Mouse (Mus musculus): ENCODE measurements around the gene Inka2.
"Not testable (repeated sequence)": the region's sequence is repeated elsewhere in the genome, so short reads cannot be mapped to it uniquely, and the experiment has no call there.

The Inka2 gene

GRCm38 (mm10) chr3:105698311-105698710, 6.1 kb upstream of the Inka2 start:
- no peak for DNase-seq

- no peak for DNase-seq
Measured at GRCm38 (mm10) chr3:105699241-105699933, 5.0 kb upstream of the Inka2 start.

DNA sequence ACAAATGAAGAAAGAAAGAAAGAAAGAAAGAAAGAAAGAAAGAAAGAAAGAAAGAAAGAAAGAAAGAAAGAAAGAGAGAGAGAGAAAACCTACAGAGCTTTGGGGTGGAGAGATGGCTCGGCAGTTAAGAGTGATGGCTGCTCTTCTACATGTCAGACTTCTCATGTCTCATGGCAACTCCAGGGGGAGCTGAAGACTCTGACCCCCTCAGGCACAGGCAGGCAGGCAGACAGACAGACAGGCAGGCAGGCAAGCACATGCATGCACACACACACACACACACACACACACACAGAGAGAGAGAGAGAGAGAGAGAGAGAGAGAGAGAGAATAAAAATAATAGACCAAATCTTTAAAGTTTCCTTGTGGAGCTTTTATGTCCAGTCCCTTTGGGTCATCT, 3.6 kb upstream of the Inka2 start:
- DNase-seq = not testable (repeated sequence)

- no peak for DNase-seq
Measured at GRCm38 (mm10) chr3:105701399-105701798, 3.0 kb upstream of the Inka2 start.

DNA sequence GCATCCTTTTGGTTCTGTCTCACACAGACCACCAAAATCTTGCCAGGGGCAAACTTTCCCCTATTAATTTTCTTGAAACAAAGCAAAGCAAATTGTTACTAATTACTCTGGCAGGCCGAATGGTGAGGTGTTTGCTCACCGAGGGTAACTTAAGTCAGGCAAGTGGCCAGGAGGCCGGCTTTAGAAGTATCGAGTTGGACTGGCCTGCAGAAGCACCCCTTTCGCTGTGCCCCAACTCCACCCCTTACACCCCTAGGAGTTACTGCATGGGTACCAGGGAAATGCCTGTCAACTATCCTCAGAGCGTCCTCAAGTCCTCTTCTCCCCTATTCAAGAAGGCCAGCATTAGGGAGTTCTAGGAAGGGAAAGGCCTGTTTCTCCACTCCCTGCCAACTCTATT, 828 bp upstream of the Inka2 start:
- no peak for DNase-seq

- peak; percentile 39 for DNase-seq
Measured at GRCm38 (mm10) chr3:105705061-105705549, 706 bp downstream of the Inka2 start.

DNA sequence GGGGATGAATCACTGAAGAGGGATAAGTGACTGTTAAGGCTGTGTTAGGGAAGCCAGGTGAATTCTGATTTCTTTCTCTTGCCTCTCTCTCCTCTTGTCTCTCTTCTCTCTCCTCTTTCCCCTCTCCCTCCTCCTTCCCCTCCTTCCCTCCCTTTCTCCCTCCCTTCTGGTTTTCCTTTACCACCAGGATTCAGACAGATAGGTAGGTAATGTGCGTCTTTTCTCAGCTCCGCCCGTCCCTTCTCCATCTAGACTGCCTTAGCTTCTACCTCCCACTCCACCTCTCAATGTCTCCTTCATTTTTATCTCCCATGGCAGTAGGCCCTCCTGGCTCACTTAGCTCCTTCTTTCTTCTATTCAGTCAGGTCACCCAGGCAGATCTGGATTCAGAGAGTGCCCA, 1.2 kb downstream of the Inka2 start:
- no peak for DNase-seq

DNA sequence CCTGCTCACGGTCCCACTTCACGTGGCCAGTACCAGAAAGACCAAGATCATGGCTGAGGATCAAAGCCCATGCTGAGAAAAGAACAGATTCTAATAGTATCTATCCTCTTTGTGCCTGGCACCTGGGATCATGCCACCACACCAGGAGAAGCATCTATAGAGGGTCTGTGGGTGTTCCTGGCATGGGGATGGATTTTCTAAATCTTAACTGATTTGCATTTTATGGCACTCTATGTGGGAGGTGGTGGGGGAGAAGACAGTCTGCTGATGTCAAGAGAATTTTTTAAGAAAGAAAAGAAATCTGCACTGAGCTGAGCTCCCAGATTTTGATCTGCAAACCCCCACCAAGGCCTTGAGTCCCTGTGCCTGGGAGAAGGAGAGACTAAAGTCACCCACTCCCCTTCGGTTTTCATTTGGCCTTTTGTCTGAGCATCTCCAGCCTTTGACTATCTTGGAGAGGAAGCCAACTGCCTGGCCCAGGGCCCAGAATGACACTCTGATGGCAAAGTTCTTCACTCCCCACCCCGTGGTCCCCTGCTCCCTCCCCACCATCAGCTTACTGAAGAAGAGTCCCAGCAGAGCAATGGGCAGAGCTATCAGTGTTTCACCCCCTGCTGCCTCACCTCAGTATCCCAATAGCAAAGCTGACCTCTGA, 2.1 kb downstream of the Inka2 start:
- no peak for DNase-seq

GRCm38 (mm10) chr3:105707590-105707989, 3.2 kb downstream of the Inka2 start:
- peak; percentile 50 for DNase-seq

- DNase-seq = no peak
Measured at GRCm38 (mm10) chr3:105710246-105710645, 5.8 kb downstream of the Inka2 start.

GRCm38 (mm10) chr3:105711741-105712140, 7.3 kb downstream of the Inka2 start:
- no peak for DNase-seq

DNA sequence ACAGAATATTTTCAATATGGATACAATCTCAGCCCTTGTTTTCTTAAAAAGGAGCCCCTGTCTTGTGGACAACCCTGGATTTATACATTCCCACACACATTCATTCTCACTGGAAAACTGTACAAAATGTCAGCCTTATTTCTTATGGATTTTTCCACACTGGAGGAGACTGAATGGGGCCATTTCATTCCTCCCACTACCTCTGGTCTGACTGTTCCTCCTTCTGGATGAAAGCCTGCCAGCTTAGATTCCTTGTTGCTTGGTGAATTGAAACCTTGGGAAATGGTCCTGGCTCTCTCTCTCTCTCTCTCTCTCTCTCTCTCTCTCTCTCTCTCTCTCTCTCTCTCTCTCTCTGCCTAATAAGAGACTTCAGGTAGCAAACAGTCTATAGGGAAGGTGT, 8.4 kb downstream of the Inka2 start:
- no peak for DNase-seq

DNA sequence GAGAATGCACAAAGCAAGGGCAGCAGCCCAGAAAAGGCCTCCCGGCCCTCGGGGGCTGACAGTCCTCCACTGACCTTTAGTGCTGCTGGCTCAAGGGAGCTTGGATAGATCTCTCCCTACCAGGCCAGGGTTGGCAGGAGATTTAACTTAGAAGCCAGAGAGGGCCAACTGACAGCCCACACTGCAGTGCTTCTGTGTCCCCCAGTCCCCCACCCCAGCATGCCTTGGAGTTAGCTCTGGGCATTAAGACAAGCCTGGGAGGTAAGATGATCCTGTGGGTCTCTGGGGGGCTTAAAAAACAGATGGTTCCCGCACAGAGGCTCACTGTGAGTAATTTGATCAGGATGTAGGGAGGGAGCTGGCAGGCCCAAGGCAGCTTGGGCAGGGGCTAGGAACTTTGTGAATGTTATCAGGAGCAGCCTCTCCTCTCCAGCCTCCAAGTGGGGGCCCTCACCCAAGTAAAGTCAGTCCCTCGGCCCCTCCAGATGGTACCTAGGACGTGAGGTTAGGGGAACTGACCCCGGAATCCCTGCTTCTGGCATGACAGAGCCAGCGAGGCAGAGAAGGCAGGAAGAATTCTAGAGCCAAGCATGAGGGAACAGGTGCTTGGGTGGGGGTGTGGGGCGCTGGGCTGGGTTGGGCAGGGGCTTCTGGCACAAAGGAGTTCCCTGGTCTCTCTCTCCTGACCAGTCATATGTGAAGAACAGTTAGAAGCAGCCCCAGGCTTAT, 9.9 kb downstream of the Inka2 start:
- DNase-seq = peak; percentile 62

GRCm38 (mm10) chr3:105714820-105715167, 10.4 kb downstream of the Inka2 start:
- no peak for DNase-seq

DNA sequence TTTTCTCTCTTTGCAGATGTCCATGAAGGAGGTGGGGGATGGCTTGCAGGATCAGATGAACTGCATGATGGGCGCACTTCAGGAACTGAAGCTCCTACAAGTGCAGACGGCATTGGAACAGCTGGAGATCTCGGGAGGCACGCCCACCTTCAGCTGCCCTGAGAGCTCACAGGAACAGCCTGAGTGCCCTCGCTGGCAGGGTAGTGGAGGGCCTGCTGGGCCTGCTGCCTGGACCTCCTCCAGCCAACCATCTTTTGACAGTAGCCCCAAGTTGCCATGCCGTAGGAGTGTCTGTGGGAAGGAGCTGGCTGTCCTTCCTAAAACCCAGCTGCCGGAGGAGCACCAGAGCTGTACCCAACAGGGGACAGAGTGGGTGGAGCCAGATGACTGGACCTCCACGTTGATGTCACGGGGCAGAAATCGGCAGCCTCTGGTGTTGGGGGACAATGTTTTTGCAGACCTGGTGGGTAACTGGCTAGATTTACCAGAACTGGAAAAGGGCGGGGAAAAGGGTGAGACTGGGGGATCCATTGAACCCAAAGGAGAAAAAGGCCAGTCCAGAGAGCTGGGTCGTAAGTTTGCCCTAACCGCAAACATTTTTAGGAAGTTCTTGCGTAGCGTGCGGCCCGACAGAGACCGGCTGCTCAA, 12.1 kb downstream of the Inka2 start:
- no peak for DNase-seq

- DNase-seq = peak; percentile 59
Measured at GRCm38 (mm10) chr3:105717856-105718555, 13.6 kb downstream of the Inka2 start.

DNA sequence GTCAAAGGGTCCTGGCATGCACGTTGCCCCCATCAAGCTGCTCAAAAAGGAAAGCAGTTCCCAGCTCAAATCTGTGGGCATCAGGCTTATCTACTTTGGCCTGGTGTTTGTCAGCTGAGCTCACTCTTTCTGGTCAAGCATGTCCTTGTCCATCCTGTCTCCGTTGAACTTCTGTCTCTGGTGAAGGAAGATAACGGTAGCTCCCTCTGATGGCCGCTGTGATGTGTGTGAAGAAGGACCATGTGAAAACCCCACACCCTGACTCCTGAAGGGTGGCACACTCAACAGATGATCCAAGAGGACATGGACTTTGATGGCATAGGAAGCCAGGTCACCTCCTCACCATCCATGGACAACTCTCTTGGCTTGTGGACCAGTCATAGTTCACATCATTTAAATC, 14.3 kb downstream of the Inka2 start:
- DNase-seq = no peak

GRCm38 (mm10) chr3:105719979-105720378, 15.6 kb downstream of the Inka2 start:
- no peak for DNase-seq

DNA sequence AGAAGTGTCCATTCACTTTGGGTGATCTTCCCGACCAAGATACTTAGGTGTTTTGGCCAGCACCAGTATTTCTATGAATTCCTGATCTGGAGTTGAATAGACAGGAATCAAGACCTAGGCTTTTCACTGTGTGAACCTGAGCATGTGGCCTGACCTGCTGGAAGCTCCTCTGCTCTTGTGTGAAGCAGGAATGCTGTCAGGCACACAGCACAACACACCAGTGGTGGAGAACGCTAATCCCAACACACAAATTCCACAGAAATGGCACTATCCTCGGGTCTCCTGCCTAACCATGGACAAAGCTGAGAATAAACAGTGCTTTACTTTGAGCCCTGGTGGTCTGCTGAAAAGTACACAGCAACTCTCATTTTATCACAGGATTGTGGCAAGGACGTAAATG, 16.1 kb downstream of the Inka2 start:
- no peak for DNase-seq

- DNase-seq = no peak
Measured at GRCm38 (mm10) chr3:105721681-105722201, 17.3 kb downstream of the Inka2 start.

DNA sequence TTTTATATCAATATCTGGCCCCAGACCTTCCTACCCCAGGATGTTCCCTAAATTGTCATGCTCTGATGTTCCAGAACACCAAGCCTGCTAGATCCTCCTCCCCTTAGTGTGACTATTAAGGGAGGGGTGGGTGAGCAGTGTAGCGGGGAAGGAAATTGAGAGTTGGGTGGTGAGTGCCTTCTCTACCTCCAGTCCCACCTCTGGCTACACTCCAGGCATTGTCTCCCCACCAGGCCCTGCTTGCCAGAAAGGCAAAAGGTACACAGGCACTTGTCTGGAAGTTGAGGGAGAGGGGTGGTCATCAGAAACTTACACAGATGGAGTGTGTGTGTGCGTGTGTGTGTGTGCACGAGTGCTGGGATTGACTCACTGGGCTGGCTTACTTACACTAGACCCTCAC, 18.1 kb downstream of the Inka2 start:
- DNase-seq = no peak

GRCm38 (mm10) chr3:105726037-105726436, 21.6 kb downstream of the Inka2 start:
- DNase-seq = peak; percentile 84

DNA sequence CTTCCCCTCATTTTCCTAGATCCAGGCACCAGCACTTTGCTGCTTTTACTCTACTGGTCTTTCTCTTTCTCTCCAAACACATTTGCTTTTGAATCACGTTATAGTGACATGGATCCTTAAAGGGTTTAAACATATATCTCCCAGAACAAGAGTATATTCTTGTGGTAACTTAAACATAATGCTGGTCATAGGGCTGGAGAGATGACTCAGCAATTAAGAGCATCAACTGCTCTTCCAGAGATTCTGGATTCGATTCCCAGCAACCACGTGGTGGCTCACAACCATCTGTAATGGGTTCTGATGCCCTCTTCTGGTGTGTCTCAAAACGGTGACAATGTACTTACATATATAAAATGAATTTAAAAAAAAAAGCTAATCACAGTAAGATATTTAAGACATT, 28.0 kb downstream of the Inka2 start:
- DNase-seq = no peak

Data from embryo, embryonic 11 days (tissue).